Mouse (Mus musculus): Measurements from ENCODE around the gene Arhgef3. TPM values are rescaled to one million over a fixed set of nuclear protein-coding genes. Genes with fewer than 3 reads are reported as not detected.
A peak's percentile ranks its signal among the peaks of the same experiment; 100 is the strongest.

The Arhgef3 gene
- total and polyA plus RNA-seq, 3 experiments = 11.1 to 27.8 (median 23.0) TPM

- Histone ChIP-seq H3K36me3 (ENCODE audit: control insufficient read depth, insufficient read depth, low read length) (peaks cover 37% of the 10 kb centered on the region), H3K4me1 (ENCODE audit: control insufficient read depth, insufficient read depth, low read length) (peaks cover 35% of the 10 kb centered on the region), H3K27ac (peak overlapping the region; percentile 10), H3K9ac (ENCODE audit: low read depth, low read length) (no peak overlapping the region), H3K27me3 (ENCODE audit: control insufficient read depth, insufficient read depth, low read length) (no peaks in the 10 kb centered on the region), H3K4me3 (no peak overlapping the region), H3K79me2 (replicated peaks; ENCODE audit: control insufficient read depth, insufficient read depth, low read length) (peaks cover 2% of the 10 kb centered on the region; the same call in 1 of the 2 replicates)
- TF ChIP-seq EP300 (IDR thresholded peaks at IDR 0.05; ENCODE audit: insufficient read depth, low read depth, low read length) = no peak
- no peak for TF ChIP-seq CTCF (IDR thresholded peaks at IDR 0.05)
- no peak for TF ChIP-seq POLR2A (IDR thresholded peaks at IDR 0.05; ENCODE audit: insufficient read depth, low read depth, low read length)
- DNase-seq = no peak
- WGBS = 55% methylated on average over 7 of the region's 7 CpGs
- intact Hi-C loops (cut with DNase I) = no loop called here
Observed at GRCm38 (mm10) chr14:27345051-27345885, 230.6 kb downstream of the Arhgef3 start.

- 0 out of 2 replicates have a peak, but pooled peaks have one; percentile 26 for TF ChIP-seq CTCF (IDR thresholded peaks at IDR 0.05)
- TF ChIP-seq EP300 (IDR thresholded peaks at IDR 0.05; ENCODE audit: insufficient read depth, low read depth, low read length) = no peak
- intact Hi-C loops (cut with DNase I) = no loop called here
- Histone ChIP-seq H3K27ac (peak overlapping the region; percentile 26), H3K79me2 (replicated peaks; ENCODE audit: control insufficient read depth, insufficient read depth, low read length) (peaks cover 2% of the 10 kb centered on the region; the same call in 1 of the 2 replicates), H3K36me3 (ENCODE audit: control insufficient read depth, insufficient read depth, low read length) (peaks cover 43% of the 10 kb centered on the region), H3K4me3 (no peak overlapping the region), H3K27me3 (ENCODE audit: control insufficient read depth, insufficient read depth, low read length) (no peaks in the 10 kb centered on the region), H3K9ac (ENCODE audit: low read depth, low read length) (no peak overlapping the region), H3K4me1 (ENCODE audit: control insufficient read depth, insufficient read depth, low read length) (peaks cover 43% of the 10 kb centered on the region)
- DNase-seq = no peak
- WGBS = 51% methylated on average over 3 of the region's 3 CpGs
Observed at GRCm38 (mm10) chr14:27347224-27347623, 232.5 kb downstream of the Arhgef3 start.

DNA sequence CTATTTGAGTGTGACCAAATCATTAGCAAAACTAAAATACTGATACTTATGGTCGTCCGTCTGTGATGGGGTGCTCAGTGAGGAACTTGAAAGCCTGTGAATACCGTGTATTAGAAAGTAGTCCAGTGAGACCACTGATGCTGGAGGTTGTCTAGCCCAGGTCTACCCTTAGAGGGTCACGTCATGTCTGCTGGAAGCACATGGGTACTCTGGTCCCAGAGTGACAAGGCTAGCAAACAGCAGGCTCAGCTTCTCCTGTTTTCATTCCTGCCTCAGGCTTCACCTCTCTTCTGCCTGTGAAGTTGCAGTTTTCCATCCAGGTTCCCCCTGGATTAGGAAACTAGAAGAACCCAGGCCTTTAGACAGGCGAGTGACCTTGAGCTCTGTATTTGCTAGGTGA is 233.0 kb downstream of the Arhgef3 start:
- TF ChIP-seq CTCF (IDR thresholded peaks at IDR 0.05) = no peak
- no peak overlapping the region for H3K9ac ChIP-seq (ENCODE audit: low read depth, low read length)
- peak overlapping the region; percentile 26 for H3K27ac ChIP-seq
- peaks cover 43% of the 10 kb centered on the region for H3K36me3 ChIP-seq (ENCODE audit: control insufficient read depth, insufficient read depth, low read length)
- no peak overlapping the region for H3K4me3 ChIP-seq
- no peaks in the 10 kb centered on the region for H3K27me3 ChIP-seq (ENCODE audit: control insufficient read depth, insufficient read depth, low read length)
- H3K79me2 ChIP-seq (replicated peaks; ENCODE audit: control insufficient read depth, insufficient read depth, low read length) = 0 out of 2 replicates have a peak, but pooled peaks cover 2% of the 10 kb centered on the region
- DNase-seq = no peak
- WGBS = 77% methylated on average over 5 of the region's 5 CpGs
- intact Hi-C loops (cut with DNase I) = no loop called here
- H3K4me1 ChIP-seq (ENCODE audit: control insufficient read depth, insufficient read depth, low read length) = peaks cover 43% of the 10 kb centered on the region

- intact Hi-C loops (cut with DNase I) = no loop called here
- 55% methylated on average over 2 of the region's 2 CpGs for WGBS
- Histone ChIP-seq H3K9ac (ENCODE audit: low read depth, low read length) (no peak overlapping the region), H3K79me2 (replicated peaks; ENCODE audit: control insufficient read depth, insufficient read depth, low read length) (0 out of 2 replicates have a peak, but pooled peaks cover 2% of the 10 kb centered on the region), H3K27ac (peak overlapping the region; percentile 26), H3K36me3 (ENCODE audit: control insufficient read depth, insufficient read depth, low read length) (peaks cover 44% of the 10 kb centered on the region), H3K4me3 (no peak overlapping the region), H3K4me1 (ENCODE audit: control insufficient read depth, insufficient read depth, low read length) (peaks cover 47% of the 10 kb centered on the region), H3K27me3 (ENCODE audit: control insufficient read depth, insufficient read depth, low read length) (no peaks in the 10 kb centered on the region)
- TF ChIP-seq EP300 (IDR thresholded peaks at IDR 0.05; ENCODE audit: insufficient read depth, low read depth, low read length) (0 out of 2 replicates have a peak, but pooled peaks have one; percentile 15), POLR2A (IDR thresholded peaks at IDR 0.05; ENCODE audit: insufficient read depth, low read depth, low read length) (no peak)
- no peak for DNase-seq
Observed at GRCm38 (mm10) chr14:27348088-27348487, 233.4 kb downstream of the Arhgef3 start.

DNA sequence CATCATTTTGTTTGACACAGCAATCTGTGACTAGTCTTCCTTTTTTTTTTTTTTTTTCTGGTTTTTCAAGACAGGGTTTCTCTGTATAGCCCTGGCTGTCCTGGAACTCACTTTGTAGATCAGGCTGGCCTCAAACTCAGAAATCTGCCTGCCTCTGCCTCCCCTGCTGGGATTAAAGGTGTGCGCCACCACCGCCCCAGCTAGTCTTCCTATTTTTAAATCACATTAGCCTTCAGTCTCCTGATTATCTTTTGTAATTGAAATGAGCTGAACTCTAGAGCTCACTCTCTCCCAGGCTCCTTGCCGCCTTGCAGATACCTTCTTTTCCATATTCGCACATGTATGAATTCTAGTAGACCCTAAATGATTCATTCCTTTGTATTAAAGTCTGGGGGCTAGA is 234.0 kb downstream of the Arhgef3 start:
- H3K9ac ChIP-seq (ENCODE audit: low read depth, low read length) = no peak overlapping the region
- H3K79me2 ChIP-seq (replicated peaks; ENCODE audit: control insufficient read depth, insufficient read depth, low read length) = 0 out of 2 replicates have a peak, but pooled peaks cover 2% of the 10 kb centered on the region
- 87% methylated on average over 4 of the region's 4 CpGs for WGBS
- intact Hi-C loops (cut with DNase I) = no loop called here
- H3K4me3 ChIP-seq = no peak overlapping the region
- peak overlapping the region; percentile 26 for H3K27ac ChIP-seq
- no peaks in the 10 kb centered on the region for H3K27me3 ChIP-seq (ENCODE audit: control insufficient read depth, insufficient read depth, low read length)
- TF ChIP-seq CTCF (IDR thresholded peaks at IDR 0.05) = no peak
- H3K36me3 ChIP-seq (ENCODE audit: control insufficient read depth, insufficient read depth, low read length) = peaks cover 47% of the 10 kb centered on the region
- DNase-seq = no peak
- H3K4me1 ChIP-seq (ENCODE audit: control insufficient read depth, insufficient read depth, low read length) = peaks cover 48% of the 10 kb centered on the region

- peaks cover 47% of the 10 kb centered on the region for H3K36me3 ChIP-seq (ENCODE audit: control insufficient read depth, insufficient read depth, low read length)
- TF ChIP-seq CTCF (IDR thresholded peaks at IDR 0.05) (no peak), EP300 (IDR thresholded peaks at IDR 0.05; ENCODE audit: insufficient read depth, low read depth, low read length) (0 out of 2 replicates have a peak, but pooled peaks have one; percentile 18)
- DNase-seq = no peak
- H3K4me1 ChIP-seq (ENCODE audit: control insufficient read depth, insufficient read depth, low read length) = peaks cover 48% of the 10 kb centered on the region
- 0 out of 2 replicates have a peak, but pooled peaks cover 2% of the 10 kb centered on the region for H3K79me2 ChIP-seq (replicated peaks; ENCODE audit: control insufficient read depth, insufficient read depth, low read length)
- no peak overlapping the region for H3K4me3 ChIP-seq
- H3K9ac ChIP-seq (ENCODE audit: low read depth, low read length) = no peak overlapping the region
- H3K27me3 ChIP-seq (ENCODE audit: control insufficient read depth, insufficient read depth, low read length) = no peaks in the 10 kb centered on the region
- 34% methylated on average over 3 of the region's 3 CpGs for WGBS
- H3K27ac ChIP-seq = peak overlapping the region; percentile 26
- intact Hi-C loops (cut with DNase I) = no loop called here
Observed at GRCm38 (mm10) chr14:27349120-27349519, 234.4 kb downstream of the Arhgef3 start.

Data from heart, adult 2 months (tissue).